Mouse (Mus musculus): Measurements from ENCODE around the gene Rapgef2.

Rapgef2 gene

DNA sequence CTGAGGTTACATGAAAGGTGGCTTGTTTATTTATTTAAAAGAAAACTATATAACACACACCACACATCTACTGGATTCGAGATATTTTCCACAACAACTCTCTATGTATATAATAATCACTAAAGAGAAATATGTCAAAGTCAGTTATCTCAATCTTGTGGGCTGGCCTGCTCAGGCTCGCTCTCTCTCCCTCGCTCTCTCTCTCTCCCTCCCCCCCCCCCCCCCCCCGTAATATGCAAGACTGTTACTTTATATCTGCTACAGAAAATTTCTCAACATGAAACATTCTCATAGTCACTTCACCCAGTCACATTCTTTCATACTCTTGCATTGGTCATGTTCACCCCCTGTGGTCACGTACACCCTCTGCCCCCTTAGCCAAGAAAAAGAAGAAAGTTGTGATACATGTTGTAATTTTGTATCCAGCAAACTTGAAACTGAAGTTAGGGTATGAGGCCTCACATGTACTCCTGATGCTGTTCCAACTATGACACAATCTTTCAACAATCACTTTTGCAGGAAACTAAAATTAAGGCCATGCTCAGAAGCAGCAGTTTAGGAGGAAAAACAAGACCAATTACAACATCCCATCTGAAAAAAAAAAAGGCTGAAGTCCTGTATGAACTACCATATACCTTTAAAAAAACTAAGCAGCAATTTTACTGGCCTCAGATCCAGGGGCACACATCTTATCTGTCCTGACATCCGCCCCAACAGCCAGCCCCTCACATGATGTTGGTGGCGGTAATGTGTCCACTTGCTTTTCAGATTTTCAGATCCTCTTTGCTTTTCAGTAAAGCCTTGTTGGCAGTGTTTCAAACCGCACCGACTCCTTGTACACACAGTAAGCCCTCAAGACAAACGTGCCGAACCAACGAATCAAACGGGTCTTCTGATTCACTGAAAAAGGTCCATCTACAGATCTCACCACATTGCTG lies 52.6 kb downstream of the Rapgef2 start:
- DNase-seq, result peak; percentile 97

DNA sequence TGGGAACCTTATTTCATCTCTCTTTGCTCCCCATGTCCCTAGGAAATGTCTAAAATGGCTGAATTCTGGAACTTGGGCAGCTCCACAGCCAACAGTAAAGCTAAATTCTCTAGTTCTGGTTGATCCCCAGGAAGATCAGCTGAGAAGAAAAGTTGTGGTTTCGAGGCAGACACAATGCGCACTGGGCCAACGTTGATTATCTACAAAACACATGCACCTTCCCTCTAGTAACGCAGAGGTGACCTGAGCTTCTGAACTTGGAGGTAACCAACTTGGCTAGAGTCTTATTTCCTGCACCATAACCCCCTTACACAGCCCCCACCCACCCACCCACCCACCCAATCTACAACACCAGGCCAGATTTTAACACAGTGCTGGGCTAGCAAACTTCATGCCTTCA lies 55.6 kb downstream of the Rapgef2 start:
- DNase-seq, result peak; percentile 56

DNA sequence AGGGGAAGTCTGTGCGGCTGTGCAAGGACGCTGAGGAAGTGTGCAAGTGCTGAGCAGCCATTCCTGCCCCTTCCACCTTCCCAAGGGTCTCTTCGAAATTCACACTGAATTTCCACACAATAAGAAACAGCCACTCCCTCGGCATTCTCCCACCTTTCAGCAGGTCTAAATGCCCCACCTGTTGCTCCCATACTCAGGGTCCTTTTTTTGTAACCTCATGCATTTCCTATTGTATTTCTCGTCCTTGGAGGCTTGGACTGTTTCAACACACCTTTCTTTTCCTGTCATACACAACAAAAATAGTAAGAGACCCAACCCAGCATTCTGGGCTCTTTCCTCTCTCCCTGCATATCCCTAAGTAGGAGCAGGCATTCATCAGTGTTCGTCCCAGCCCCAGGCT lies 56.8 kb downstream of the Rapgef2 start:
- DNase-seq, result peak; percentile 64

DNA sequence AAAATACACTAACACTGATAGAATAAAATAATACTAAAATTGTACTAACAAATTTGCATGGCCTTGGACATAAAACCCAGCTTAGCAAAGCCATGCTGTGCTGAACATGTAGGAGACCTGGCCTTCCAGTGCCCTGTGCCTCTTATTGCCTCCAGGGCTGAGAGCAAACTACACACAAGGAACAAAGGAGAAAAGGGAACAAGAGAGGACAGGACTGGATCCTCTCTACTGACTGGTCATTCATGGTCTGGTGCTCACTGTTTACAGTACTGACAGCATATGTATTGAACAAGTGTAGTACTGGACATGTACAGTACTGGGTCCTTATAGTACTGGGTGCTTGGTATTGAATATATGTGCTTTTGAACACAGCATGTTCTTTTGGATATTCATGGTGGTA lies 58.0 kb downstream of the Rapgef2 start:
- DNase-seq, result peak; percentile 50

DNA sequence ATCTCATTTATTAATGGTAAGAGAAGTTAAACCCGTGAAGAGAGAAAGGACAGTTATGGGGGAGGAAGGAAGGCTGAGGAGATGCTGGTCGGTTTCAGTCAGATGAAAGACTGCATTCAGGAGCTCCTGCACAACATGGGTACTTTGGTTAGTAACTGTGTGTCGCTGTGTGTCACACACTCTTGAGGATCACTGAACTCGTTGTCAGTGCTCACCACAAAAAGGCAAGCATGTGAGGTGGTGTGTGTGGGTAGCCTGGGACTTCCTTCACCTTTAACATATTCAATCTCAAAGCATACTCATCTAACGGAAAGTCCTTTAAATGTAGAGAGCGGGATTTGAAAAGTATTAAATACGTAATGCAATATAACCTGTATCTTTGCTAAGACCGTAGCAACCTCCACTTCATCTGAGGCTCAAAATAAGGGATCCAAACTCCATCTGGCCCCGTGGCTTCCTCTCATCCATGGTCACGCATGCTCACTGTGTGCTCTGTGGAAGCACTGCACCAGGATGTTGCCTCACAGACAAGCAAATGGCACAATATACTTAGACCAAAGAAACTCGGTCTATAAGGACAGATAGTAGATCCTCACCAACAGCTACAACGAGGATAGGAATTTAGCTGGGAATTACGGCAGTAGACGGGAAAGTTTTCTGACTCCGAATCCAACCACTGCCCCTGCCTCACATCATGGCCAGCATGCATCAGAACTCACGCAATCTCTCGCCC lies 58.8 kb downstream of the Rapgef2 start:
- DNase-seq, result peak; percentile 74

DNA sequence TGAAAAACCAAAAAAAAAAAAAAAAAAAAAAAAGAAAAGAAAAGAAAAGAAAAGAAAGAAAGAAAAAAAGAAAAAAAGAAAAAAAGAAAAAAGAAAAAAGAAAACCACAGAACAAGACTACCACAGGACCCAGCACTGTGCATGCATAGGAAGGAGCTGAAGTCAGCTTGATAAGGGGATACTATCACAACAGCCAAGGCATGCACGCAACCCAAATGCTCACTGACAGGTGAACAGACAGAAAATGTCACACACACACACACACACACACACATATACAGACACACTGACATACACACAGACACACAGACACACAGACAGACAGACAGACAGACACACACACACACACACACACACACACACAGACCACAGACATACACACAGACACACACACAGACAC lies 59.5 kb downstream of the Rapgef2 start:
- peak; percentile 75 for DNase-seq

DNA sequence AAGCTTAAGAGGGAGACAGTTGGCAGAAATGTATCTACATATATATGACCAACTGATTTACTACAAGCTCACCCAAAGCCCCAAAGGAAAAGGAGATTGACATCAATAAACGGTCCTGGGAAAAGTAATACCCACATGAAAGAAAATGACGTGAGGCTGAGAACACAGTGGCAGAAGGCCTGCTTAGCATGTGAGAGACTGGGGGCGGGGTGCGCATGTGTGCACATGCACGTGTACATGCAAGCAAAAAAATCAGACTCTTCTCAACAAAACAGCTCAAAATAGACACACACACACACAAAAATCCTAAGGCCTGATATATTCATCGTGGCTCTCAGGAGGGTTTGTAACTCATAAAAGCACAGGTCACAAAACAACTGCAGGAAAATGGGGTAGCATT lies 60.4 kb downstream of the Rapgef2 start:
- DNase-seq, result peak; percentile 35

DNA sequence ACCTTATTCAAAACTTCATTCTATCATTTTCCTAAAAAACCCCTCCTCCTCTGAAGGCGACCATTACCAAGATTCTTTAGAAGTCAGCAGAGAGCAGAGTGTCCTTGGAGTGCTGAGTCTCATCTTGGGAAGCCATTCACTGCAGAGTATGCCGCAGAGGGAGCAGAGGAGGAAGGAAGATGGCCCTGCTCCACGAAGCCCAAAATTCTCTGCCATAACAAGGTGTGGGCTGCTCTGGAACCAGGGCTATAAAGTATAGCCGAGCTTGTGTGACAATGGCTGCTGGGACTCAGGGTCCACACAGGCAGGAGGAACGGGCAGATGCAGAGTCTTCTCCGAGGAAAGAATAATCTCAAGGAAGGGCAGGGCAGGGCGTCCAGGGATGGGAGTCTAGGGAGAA lies 62.0 kb downstream of the Rapgef2 start:
- peak; percentile 71 for DNase-seq

DNA sequence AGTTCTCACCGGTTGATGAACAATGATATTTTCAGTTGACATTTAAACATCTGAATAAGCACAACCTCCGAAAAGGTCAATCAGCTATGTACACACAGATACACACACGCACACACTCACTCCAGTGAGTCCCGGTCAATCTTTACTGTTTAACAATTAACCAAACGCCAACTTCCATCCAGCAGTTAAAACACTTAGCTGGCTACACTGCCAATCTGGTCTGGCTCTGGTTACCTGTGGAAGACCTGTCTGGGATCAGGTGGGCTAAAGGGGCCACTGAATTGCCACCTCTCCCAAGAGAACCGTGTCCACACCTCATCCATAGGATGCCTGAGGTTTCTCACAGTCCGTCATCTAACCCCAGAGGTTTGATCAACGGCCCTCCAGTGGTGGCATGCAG lies 63.0 kb downstream of the Rapgef2 start:
- peak; percentile 86 for DNase-seq

DNA sequence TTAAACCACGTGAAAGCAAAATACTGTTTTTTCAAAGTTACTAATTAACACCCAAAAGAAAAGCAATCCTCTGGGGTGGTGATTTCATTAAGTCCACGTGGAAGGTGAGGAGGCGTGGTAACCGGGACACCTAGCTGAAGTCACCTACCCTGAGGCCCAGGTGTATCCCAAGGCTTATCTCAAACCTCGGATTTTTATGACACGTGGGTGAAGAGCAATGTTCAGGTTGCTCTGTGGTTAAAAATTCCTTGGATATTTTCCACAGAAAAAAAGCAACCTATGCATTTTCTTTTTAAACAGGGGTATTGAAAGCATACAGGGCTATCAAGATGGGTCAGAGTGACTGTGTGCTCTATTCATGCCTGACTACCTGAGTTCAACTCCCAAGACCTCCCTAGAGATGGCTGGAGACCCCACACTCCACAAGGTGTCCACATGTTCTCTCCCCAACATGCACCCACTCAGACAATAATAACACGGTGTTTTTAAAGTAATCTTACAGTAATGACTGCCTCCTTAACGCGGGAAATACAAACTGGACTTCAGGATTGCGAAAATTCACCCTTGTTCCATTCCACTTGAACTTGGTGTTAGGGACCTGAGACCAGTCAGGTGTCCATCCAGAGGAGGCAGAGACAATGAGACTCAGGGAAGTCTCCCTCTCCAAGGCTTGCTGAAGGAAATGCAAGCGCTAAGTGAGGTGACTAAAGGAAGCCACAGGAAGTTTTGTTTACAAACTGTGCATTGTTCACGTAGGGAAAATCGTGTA lies 63.9 kb downstream of the Rapgef2 start:
- peak; percentile 83 for DNase-seq

DNA sequence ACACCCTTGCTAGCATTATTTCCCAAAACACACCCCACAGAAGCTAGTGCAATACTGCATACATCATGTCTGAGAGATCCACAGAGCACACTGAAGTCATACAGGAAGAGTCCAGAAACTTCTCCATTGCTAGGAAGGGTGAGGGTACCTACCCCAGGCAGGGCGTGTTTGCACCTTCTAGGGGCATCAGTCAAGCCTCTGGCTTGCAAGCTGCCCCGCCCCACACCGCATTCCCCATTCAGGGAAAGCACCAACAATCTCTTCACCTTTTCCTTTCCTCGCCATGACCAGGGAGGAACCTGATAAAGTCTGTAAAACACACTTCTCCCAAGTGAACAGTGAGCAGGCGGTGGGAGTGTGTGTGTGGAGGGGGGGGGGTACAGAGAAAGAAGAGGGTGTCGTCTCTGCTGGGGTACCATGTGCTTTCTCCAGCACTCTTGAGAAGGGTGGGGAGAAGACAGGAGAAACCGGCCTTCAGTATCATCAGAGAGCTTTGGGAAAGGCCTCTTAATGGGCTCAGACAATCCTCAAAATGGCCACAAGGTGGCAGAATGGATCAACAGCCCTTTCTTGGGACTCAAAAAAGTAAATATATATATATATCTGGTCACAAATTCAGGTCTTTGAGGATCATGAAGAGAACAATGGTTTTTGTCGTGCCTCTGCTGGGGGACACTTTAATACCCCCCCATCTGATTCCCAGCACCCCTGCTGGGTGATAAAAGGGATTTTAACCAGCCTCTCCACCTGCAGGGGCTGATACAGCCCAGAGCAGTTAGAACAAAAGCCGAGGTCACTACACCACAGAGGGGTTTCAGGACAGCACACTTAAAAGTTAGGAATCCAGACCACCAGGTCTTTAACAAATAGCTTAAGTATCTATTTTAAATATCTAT lies 64.8 kb downstream of the Rapgef2 start:
- DNase-seq, result peak; percentile 95

DNA sequence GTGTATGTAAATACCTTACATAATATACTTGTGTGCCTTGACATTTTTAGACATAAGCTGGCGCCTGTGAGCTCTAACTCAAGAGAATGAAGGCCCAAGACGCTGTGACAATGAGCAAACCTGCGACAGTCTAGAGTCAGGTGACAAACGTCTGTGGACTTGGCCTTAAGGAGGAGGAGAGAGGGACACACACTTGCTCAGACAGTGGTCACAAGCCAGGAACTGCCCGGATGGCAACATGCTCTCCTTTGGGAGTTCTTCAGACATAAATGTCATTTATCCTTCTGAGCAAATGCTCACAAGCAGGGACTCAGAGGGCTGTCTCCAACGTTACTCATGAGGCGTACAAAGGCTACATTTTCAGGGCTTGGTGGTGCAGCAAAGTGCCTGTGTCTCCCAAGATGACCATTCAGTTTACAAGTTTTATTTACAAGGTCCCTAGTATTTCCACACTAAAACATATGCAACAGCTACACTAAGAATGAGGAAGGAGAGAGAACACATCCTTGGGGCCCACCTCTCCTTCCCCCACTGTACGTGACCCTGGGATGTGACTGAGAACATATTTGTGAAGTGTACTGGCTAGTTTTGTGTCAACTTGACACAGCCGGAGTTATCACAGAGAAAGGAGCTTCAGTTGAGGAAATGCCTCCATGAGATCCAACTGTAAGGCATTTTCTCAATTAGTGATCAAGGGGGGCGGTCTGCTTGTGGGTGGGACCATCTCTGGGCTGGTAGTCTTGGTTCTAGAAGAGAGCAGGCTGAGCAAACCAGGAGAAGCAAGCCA lies 67.0 kb downstream of the Rapgef2 start:
- DNase-seq, result peak; percentile 93

DNA sequence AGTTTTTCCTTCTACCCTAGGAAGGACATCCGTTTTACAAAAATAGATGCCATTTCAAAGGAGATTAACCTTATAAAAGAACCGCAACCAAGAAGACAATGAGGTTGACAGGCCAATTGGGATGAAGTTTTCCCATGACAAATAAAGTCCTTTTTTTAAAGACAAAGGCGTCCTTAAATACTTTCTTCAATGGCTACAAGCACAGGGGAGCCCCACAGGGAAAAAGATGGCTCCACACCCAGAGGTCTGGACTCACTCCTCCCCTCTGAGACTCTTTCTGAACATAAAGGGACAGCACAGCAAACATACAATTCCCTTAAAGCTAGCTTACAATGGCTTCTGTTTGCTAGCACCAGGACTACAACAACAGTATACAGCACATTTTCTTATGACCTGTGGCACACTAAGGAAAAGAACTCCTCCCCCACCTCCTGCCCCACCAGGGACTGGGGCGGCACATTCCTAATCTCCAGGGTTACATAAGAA lies 67.7 kb downstream of the Rapgef2 start:
- peak; percentile 95 for DNase-seq

DNA sequence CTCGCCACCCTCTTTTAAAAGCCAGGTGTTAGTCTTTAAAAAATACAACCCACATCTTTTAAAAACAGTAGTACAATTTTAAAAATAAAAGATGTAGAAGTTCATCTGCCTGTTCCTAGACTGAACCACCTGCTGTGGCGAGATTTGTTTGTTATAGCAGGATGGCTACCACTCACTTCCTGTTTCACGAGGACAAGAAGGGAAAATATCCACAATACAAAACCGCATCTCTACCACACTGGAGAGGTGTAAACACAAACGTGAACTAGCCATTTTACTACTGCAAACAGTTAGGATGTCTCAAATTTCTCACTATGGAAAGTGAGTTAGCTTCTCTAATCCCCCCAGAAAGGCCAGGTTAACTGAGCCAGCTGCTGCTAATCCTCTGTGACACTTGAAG lies 76.1 kb downstream of the Rapgef2 start:
- peak; percentile 69 for DNase-seq

DNA sequence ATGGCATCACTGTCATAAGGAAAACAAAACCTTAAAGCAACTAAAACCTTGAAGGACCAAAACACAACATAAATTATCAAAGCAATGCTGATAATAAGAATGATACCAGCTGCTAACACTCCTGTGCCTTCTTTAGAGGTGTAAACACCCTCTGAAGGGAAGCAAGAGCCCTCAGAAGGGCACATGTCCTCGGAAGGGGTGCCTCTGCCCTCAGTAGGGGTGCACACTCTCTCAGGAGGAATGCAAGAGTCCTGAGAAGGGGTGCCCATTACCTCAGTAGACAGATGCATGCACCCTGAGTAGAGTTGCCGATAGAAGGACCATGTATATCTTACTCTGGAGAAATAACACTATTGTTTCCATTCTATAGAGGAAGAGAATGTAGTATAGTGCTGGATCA lies 79.1 kb downstream of the Rapgef2 start:
- peak; percentile 79 for DNase-seq

DNA sequence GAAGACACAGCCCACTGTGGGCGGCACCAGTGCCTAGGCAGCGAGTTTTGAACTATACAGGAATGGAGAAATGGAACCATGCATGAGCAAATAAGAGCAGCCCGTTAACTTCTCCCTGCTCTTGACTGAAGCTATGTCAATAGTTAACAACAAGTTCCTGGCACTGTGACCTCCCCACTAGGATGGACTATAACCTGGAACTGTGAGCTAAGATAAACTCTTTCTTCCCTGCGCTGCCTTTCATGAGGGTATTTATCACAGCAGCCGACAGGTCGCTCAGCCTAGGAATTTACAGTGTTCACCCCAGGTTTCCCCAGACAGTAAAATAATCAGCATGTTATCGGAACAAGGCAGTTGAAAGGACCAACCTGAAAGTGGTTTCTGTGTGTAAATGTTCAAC lies 79.8 kb downstream of the Rapgef2 start:
- DNase-seq, result peak; percentile 83

DNA sequence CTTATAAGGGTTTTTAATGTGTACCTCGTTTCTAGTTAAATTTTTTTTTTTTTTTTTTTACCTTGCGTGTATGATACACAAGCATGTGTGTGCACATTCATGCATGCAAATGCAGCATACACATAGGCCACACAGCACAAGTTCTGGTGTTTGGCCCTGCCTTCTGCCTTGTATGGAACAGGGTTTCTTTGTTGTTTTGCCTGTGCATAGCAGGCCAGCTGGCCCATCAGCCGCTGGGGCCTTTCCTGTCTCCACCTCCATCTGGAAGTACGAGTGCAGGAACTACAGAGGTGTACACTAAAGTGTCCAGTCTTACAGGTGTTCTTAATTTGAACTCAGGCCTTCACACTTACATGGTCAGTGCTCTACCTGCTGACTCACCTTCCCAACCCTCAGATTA lies 80.3 kb downstream of the Rapgef2 start:
- DNase-seq, result peak; percentile 92

DNA sequence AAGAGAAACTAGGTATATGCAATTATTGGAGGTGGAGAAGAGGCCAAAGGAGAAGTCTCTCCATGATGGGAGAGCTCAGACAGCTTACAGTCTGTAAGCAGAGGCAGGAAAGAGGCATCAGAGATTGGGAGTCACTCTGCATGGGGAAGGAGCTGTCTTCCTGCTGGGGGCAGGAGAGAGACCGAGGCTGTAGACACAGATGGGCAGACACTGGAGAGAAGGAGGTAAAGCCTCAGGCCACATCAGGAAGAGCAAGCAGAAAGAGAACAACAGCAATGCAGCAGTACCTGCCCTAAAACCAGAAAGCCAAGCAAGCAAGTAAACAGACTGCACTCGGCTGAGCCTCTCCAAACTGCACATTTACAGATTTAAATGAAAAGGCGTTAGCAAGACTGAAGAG lies 81.2 kb downstream of the Rapgef2 start:
- peak; percentile 93 for DNase-seq

DNA sequence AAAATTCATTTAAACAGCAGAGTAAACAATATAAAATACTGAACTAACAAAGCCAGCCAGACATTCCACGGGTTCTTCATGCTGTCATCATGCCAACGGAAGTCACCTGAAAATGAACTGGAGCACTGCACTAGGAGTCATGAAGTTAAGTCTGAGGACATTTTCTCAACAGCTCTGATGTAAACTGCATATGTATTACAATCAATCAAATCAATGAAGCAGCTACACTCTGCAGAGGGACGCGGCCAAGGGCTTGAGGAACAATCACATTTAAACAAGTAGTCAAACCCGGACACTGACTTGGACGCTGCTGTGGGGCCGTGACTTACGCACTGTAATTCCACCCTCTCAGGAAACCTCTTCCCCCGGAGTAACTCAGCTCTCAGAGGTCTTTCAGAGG lies 82.1 kb downstream of the Rapgef2 start:
- DNase-seq, result peak; percentile 90

DNA sequence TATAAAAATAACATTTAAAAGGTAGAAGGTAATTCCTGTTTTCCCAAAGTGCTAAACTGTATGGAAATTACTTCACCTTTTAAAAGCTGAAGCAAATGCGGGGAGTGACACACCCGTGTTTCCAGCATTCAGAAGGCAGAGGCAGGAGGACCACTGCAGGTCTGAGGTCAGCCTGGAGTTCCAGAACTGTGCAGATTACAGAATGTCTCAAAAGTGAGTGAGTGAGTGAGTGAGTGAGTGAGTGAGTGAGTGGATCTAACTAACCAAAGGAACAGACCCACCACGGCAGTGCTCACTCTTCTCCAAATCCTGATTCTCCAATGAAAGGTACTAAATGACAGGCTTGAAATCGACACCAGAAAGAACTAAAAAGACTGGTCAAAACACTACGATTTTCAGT lies 82.5 kb downstream of the Rapgef2 start:
- DNase-seq, result peak; percentile 81

DNA sequence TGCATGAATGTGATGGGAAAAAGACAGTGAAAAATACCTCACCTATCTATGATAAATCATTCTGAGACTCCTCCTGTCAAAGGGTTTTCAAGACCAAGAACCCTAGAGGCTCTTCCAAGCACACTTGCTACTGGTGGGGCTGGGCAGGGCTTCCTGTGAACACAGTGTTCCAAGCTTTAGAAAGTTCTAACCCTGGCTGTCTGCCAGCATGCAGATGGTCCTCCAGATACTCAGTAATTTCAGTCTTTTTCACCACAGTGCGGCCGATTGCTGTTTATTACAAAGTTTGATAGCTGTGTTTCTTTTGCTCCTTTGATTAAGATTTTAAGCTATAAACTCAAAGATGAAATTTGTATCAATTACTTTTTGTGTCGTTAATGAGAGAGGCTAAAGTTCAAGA lies 83.1 kb downstream of the Rapgef2 start:
- DNase-seq, result peak; percentile 97

Measured in heart, adult 11 months (tissue).